ENCODE assay signal across 8 mouse cellular contexts in genomic region chr17:35240384-35241304, GRCm38 (mm10). TPM values are rescaled to one million over a fixed set of nuclear protein-coding genes. Genes with fewer than 3 reads are reported as not detected.
A peak's percentile ranks its signal among the peaks of the same experiment; 100 is the strongest.
DNase-seq lines count a peak whose midpoint lies in the region; ATAC-seq and TF ChIP-seq lines count a peak whose summit lies in the region.

No protein-coding gene starts in this region.

- H3K9ac ChIP-seq in lung, embryonic 15.5 days = peak overlapping the region; percentile 94
- H3K9ac ChIP-seq in intestine, postnatal 0 days (ENCODE audit: low read depth, low read length) = no peak overlapping the region
- peak overlapping the region; percentile 7 for H3K9ac ChIP-seq in midbrain, embryonic 14.5 days (replicated peaks; ENCODE audit: low read length)

- peak overlapping the region; percentile 98 for H3K27ac ChIP-seq in lung, embryonic 15.5 days
- peak overlapping the region; percentile 93 for H3K27ac ChIP-seq in embryonic fibroblast, embryonic 13.5 days (ENCODE audit: insufficient read depth, low read length)
- peak overlapping the region; percentile 100 for H3K27ac ChIP-seq in intestine, postnatal 0 days (ENCODE audit: low read depth, low read length)
- H3K27ac ChIP-seq in midbrain, embryonic 14.5 days (replicated peaks; ENCODE audit: low read depth, low read length) = peak overlapping the region; percentile 97

- TF ChIP-seq POLR2A in embryonic fibroblast, embryonic 13.5 days (IDR thresholded peaks at IDR 0.05; ENCODE audit: low read depth, low read length) = peak; percentile 60

- H3K27me3 ChIP-seq in lung, embryonic 15.5 days = no peaks in the 10 kb centered on the region
- no peaks in the 10 kb centered on the region for H3K27me3 ChIP-seq in intestine, postnatal 0 days (replicated peaks; ENCODE audit: control insufficient read depth, insufficient read depth, low read length)
- H3K27me3 ChIP-seq in midbrain, embryonic 14.5 days (ENCODE audit: control insufficient read depth, insufficient read depth, low read length) = no peaks in the 10 kb centered on the region

- H3K4me3 ChIP-seq in lung, embryonic 15.5 days = peak overlapping the region; percentile 81
- peak overlapping the region; percentile 15 for H3K4me3 ChIP-seq in embryonic fibroblast, embryonic 13.5 days (ENCODE audit: insufficient read depth, low read length)
- peak overlapping the region; percentile 78 for H3K4me3 ChIP-seq in intestine, postnatal 0 days (ENCODE audit: low read depth, low read length)
- peak overlapping the region; percentile 71 for H3K4me3 ChIP-seq in midbrain, embryonic 14.5 days (replicated peaks; ENCODE audit: low read depth, low read length)

- ATAC-seq in lung, embryonic 15.5 days (ENCODE audit: borderline replicate concordance, extremely low read depth, low FRiP score, low TSS enrichment) = no peak
- no peak for ATAC-seq in intestine, postnatal 0 days
- no peak for ATAC-seq in midbrain, embryonic 14.5 days (ENCODE audit: low FRiP score, low TSS enrichment)

- WGBS in lung, embryonic 15.5 days = 24% methylated on average over 12 of the region's 12 CpGs
- WGBS in intestine, postnatal 0 days = 25% methylated on average over 12 of the region's 12 CpGs
- 28% methylated on average over 12 of the region's 12 CpGs for WGBS in midbrain, embryonic 14.5 days

- H3K36me3 ChIP-seq in lung, embryonic 15.5 days = peaks cover 29% of the 10 kb centered on the region
- H3K36me3 ChIP-seq in intestine, postnatal 0 days (ENCODE audit: control insufficient read depth, insufficient read depth) = peaks cover 28% of the 10 kb centered on the region
- H3K36me3 ChIP-seq in midbrain, embryonic 14.5 days (ENCODE audit: control insufficient read depth, insufficient read depth, low read length) = peaks cover 28% of the 10 kb centered on the region

- H3K9me3 ChIP-seq in lung, embryonic 15.5 days = no peaks in the 10 kb centered on the region
- H3K9me3 ChIP-seq in intestine, postnatal 0 days (ENCODE audit: control insufficient read depth) = no peaks in the 10 kb centered on the region
- H3K9me3 ChIP-seq in midbrain, embryonic 14.5 days (ENCODE audit: control insufficient read depth, low read length) = no peaks in the 10 kb centered on the region

- H3K4me1 ChIP-seq in lung, embryonic 15.5 days = peaks cover 44% of the 10 kb centered on the region
- H3K4me1 ChIP-seq in embryonic fibroblast, embryonic 13.5 days (ENCODE audit: control insufficient read depth, insufficient read depth, low read length) = peaks cover 16% of the 10 kb centered on the region
- peaks cover 17% of the 10 kb centered on the region for H3K4me1 ChIP-seq in intestine, postnatal 0 days (replicated peaks; ENCODE audit: control insufficient read depth, insufficient read depth, low read length)
- H3K4me1 ChIP-seq in midbrain, embryonic 14.5 days (ENCODE audit: control insufficient read depth, insufficient read depth, low read length) = peaks cover 37% of the 10 kb centered on the region

- no peak for DNase-seq in lung, adult 18-20 months
- no peak for DNase-seq in midbrain, embryonic 14.5 days
- no peak for DNase-seq in gastrocnemius, adult 18-20 months (ENCODE audit: low spot score)
- no peak for DNase-seq in spleen, postnatal 4 days (ENCODE audit: low spot score in 2 of 2)
- DNase-seq in frontal cortex, postnatal 36 days (ENCODE audit: low spot score in 2 of 2) = no peak

- TF ChIP-seq CTCF in embryonic fibroblast, embryonic 13.5 days (IDR thresholded peaks at IDR 0.05; ENCODE audit: borderline replicate concordance, insufficient read depth, low read length) = no peak
- TF ChIP-seq CTCF in intestine, postnatal 0 days (IDR thresholded peaks at IDR 0.05; ENCODE audit: low read depth) = 0 out of 2 replicates have a peak, but pooled peaks have one; percentile 4

- H3K4me2 ChIP-seq in lung, embryonic 15.5 days = peak overlapping the region; percentile 80
- H3K4me2 ChIP-seq in intestine, postnatal 0 days (replicated peaks; ENCODE audit: low read depth) = peak overlapping the region; percentile 71
- H3K4me2 ChIP-seq in midbrain, embryonic 14.5 days (ENCODE audit: low read length) = peak overlapping the region; percentile 95

RNA-seq across cellular contexts. Expression of gene Ddx39b, which starts 0.9 kb away (rescaled TPM):
- 512 and 523 TPM in 2 replicates for polyA plus RNA-seq in lung, embryonic 15.5 days (2015; fragmentation: Nextera tagmentation; extraction: Ambion mirVana)
- polyA plus RNA-seq in embryonic fibroblast, embryonic 13.5 days (2011; ENCODE audit: insufficient read length, low read depth, missing spikeins) = 182 and 227 TPM in 2 replicates
- 125 and 127 TPM in 2 replicates for polyA plus RNA-seq in intestine, postnatal 0 days (2015; fragmentation: Nextera tagmentation; extraction: Ambion mirVana)
- 386 and 390 TPM in 2 replicates for polyA plus RNA-seq in midbrain, embryonic 14.5 days (2014; fragmentation: Nextera tagmentation; extraction: Ambion mirVana)
- total RNA-seq in gastrocnemius, adult 18-20 months (2021) = 10 to 100 TPM; 83.5 to 83.8 TPM

RNA-seq across cellular contexts. Expression of gene Nfkbil1, which starts 5.1 kb away (rescaled TPM):
- 13.2 and 13.4 TPM in 2 replicates for polyA plus RNA-seq in lung, embryonic 15.5 days (2015; fragmentation: Nextera tagmentation; extraction: Ambion mirVana)
- polyA plus RNA-seq in embryonic fibroblast, embryonic 13.5 days (2011; ENCODE audit: insufficient read length, low read depth, missing spikeins) = 7.9 and 10.1 TPM in 2 replicates
- polyA plus RNA-seq in intestine, postnatal 0 days (2015; fragmentation: Nextera tagmentation; extraction: Ambion mirVana) = 8.1 and 8.2 TPM in 2 replicates
- polyA plus RNA-seq in midbrain, embryonic 14.5 days (2014; fragmentation: Nextera tagmentation; extraction: Ambion mirVana) = 3.8 and 7.3 TPM in 2 replicates
- total RNA-seq in gastrocnemius, adult 18-20 months (2021) = 1 to 10 TPM; 7.0 to 7.2 TPM

RNA-seq across cellular contexts. Expression of gene Atp6v1g2, which starts 7.2 kb away (rescaled TPM):
- polyA plus RNA-seq in lung, embryonic 15.5 days (2015; fragmentation: Nextera tagmentation; extraction: Ambion mirVana) = 3.4 and 4.3 TPM in 2 replicates
- 2.0 and 3.7 TPM in 2 replicates for polyA plus RNA-seq in embryonic fibroblast, embryonic 13.5 days (2011; ENCODE audit: insufficient read length, low read depth, missing spikeins)
- 4.1 and 4.3 TPM in 2 replicates for polyA plus RNA-seq in intestine, postnatal 0 days (2015; fragmentation: Nextera tagmentation; extraction: Ambion mirVana)
- polyA plus RNA-seq in midbrain, embryonic 14.5 days (2014; fragmentation: Nextera tagmentation; extraction: Ambion mirVana) = 78.1 and 99.0 TPM in 2 replicates
- 1 to 10 TPM; 1.1 to 1.8 TPM for total RNA-seq in gastrocnemius, adult 18-20 months (2021)

RNA-seq across cellular contexts. Expression of gene Gm16181, which starts 20.0 kb away (rescaled TPM):
- polyA plus RNA-seq in lung, embryonic 15.5 days (2015; fragmentation: Nextera tagmentation; extraction: Ambion mirVana) = 0.70 and 0.75 TPM in 2 replicates
- polyA plus RNA-seq in embryonic fibroblast, embryonic 13.5 days (2011; ENCODE audit: insufficient read length, low read depth, missing spikeins) = not detected in 2 replicates
- 0.23 and 0.30 TPM in 2 replicates for polyA plus RNA-seq in intestine, postnatal 0 days (2015; fragmentation: Nextera tagmentation; extraction: Ambion mirVana)
- not detected in 2 replicates for polyA plus RNA-seq in midbrain, embryonic 14.5 days (2014; fragmentation: Nextera tagmentation; extraction: Ambion mirVana)
- total RNA-seq in gastrocnemius, adult 18-20 months (2021) = not detected

RNA-seq across cellular contexts. Expression of gene H2-D1, which starts 21.9 kb away (rescaled TPM):
- polyA plus RNA-seq in lung, embryonic 15.5 days (2015; fragmentation: Nextera tagmentation; extraction: Ambion mirVana) = 114 and 138 TPM in 2 replicates
- polyA plus RNA-seq in embryonic fibroblast, embryonic 13.5 days (2011; ENCODE audit: insufficient read length, low read depth, missing spikeins) = 98.1 and 108 TPM in 2 replicates
- 672 and 681 TPM in 2 replicates for polyA plus RNA-seq in intestine, postnatal 0 days (2015; fragmentation: Nextera tagmentation; extraction: Ambion mirVana)
- 68.5 and 74.3 TPM in 2 replicates for polyA plus RNA-seq in midbrain, embryonic 14.5 days (2014; fragmentation: Nextera tagmentation; extraction: Ambion mirVana)
- total RNA-seq in gastrocnemius, adult 18-20 months (2021) = 10 to 100 TPM; 36.3 to 59.0 TPM

Comparison
In these comparisons a context has a peak if more than half of its experiments do, and no peak if none do; other contexts are left out.
1. H3K4me3 ChIP-seq: peak in every context shown above with its lines; median percentile 81 in lung, embryonic 15.5 days; 78 in intestine, postnatal 0 days; 71 in midbrain, embryonic 14.5 days; 15 in embryonic fibroblast, embryonic 13.5 days.
2. RNA of gene Atp6v1g2, which starts 7.2 kb away (polyA plus RNA-seq): 78.1 to 99.0 TPM in midbrain, embryonic 14.5 days; 3.4 to 4.3 TPM in lung, embryonic 15.5 days, 4.1 to 4.3 TPM in intestine, postnatal 0 days and 2.0 to 3.7 TPM in embryonic fibroblast, embryonic 13.5 days; every median in the first group is over 10 times any median in the second.
3. Peak in every context shown above with its lines, with median percentiles within 50 percentile points of each other: H3K27ac ChIP-seq and H3K4me2 ChIP-seq.